Mouse (Mus musculus) layer of hippocampus, adult 18-20 months (tissue): ENCODE data around the gene Hey2. TPM values are rescaled to one million over a fixed set of nuclear protein-coding genes. Genes with fewer than 3 reads are reported as not detected.
A peak's percentile ranks its signal among the peaks of the same experiment; 100 is the strongest.

Source experiments
- DNase-seq, 2 experiments: peaks; one replicate each; pipeline ENCODE4 v3.0.0; 2022; ENCODE audit warnings: low spot score in 2 of 2
- long read RNA-seq: library from polyadenylated mRNA; stranded (forward); transcript quantifications from one replicate; pipeline ENCODE4 v2.0.0, GENCODE M21; 2021
- total RNA-seq, 2 experiments: library from RNA; stranded (reverse); gene quantifications; 2 replicates each; pipeline ENCODE4 v1.2.3; 2021

Hey2 gene
- 1 to 10 TPM; 7.0 to 7.8 TPM for total RNA-seq
- long read RNA-seq, partial matches to known transcripts: 1 of 6 reads
- long read RNA-seq, other reads (novel, unspliced or antisense): 1 of 6 reads

GRCm38 (mm10) chr10:30842643-30843437 is at the start of gene Hey2:
Gene Hey2 (minus strand): TSS chr10:30842801.
- DNase-seq: peak; percentile 96 to 99

GRCm38 (mm10) chr10:30883085-30883760 is 40.6 kb upstream of the Hey2 start:
- DNase-seq: no peak

DNA sequence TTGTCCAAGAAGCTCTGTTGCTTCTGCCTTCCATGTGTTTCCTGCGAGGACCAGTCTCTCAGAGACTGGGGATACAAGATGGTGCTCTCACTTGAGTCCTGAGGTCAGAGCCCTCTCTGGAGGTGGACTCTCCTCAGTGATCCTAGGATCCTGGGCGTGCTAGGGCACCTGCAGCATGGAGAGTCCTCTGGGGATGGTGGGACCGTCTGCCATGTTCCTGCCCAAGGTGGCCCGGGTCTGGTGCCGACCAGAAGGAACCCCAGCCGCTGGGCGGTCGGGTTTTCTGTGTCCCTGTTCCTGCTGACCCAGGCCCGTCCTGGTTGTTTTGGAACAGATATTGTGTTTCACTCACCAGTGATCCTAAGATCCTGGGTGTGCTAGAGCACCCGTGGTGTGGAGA is 38.5 kb upstream of the Hey2 start:
- DNase-seq: no peak

- DNase-seq: no peak
Measured at GRCm38 (mm10) chr10:30845101-30845825, 2.7 kb upstream of the Hey2 start.

- DNase-seq: no peak
Measured at GRCm38 (mm10) chr10:30844191-30845010, 1.8 kb upstream of the Hey2 start.

- peak in 1 of 2 experiments; percentile 32 for DNase-seq
Measured at GRCm38 (mm10) chr10:30843438-30844190, 1.0 kb upstream of the Hey2 start.

- peak in 1 of 2 experiments; percentile 11 for DNase-seq
Measured at GRCm38 (mm10) chr10:30842228-30842627, 373 bp downstream of the Hey2 start.

DNA sequence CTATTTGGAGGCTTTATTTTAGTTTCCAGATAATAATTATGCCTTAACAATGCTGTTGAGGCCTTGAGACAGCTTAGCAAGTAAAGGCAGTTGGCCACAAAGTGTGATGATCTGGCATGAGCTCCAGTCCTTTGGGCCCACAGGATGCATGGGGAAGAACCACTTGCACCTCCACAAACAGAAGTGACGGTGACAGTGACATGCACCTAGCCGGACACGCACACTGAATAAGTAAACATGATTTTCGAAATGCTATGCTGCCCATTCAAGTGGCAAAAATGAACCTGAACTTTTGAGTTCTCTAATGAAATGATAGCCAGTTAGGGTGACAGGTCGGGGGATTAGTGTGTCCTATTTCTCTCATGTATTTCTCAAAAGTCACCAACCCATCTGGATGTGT is 1.8 kb downstream of the Hey2 start:
- DNase-seq: no peak

DNA sequence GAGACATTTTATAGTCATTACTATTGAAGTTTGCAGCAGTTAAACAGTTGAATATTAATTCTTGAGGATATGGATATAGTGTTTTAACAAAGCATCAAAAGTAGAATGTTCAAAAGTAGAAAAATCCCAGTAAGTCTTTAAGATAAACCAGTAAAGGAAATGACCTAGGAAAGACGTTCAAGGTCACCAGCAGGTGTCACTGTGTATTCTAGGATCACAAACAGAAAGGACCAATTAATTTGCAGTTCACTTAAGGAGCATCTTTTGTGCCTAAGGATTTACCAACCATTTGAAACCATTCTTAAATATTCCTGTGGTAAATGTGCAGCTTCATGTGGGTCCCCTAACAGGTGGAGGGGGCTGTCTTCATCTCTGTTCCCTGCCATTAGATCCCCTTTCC is 4.4 kb downstream of the Hey2 start:
- no peak for DNase-seq

GRCm38 (mm10) chr10:30825049-30825448 is 17.6 kb downstream of the Hey2 start:
- DNase-seq: peak in 1 of 2 experiments; percentile 80

- peak; percentile 70 to 96 for DNase-seq
Measured at GRCm38 (mm10) chr10:30810967-30811293, 31.7 kb downstream of the Hey2 start.

- DNase-seq: no peak
Measured at GRCm38 (mm10) chr10:30810247-30810966, 32.2 kb downstream of the Hey2 start.

DNA sequence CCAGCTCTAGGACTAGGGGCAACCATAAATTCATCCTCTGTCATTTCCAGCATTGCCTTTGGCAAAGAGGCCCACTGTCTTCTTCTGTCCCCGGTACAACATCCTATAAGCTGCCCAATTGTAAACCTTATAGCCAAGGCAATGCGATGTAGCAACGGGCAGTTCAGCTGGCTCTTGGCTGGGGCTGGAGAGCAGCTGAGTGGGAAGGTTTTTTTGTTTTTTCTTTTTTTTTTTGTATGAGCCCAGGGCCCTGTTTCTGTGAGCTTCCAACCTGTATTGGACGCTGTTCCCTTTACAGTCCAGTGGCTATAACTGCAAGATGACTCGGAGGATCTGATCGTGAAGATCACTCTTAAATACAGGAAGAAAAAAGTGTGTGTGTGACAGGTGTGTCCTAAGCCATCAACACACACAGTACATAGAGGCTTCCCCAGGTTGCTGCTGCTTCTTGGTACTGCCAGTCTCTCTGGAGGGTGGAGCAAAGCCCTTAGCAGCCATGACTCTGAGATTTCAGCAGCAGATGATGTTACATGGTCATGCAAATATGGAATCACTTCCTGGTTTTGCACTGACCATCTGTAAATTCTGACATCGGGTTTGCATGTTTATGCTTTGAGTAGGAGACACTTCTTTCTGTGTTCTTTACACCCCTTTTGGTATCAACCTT is 38.9 kb downstream of the Hey2 start:
- peak in 1 of 2 experiments; percentile 4 for DNase-seq

DNA sequence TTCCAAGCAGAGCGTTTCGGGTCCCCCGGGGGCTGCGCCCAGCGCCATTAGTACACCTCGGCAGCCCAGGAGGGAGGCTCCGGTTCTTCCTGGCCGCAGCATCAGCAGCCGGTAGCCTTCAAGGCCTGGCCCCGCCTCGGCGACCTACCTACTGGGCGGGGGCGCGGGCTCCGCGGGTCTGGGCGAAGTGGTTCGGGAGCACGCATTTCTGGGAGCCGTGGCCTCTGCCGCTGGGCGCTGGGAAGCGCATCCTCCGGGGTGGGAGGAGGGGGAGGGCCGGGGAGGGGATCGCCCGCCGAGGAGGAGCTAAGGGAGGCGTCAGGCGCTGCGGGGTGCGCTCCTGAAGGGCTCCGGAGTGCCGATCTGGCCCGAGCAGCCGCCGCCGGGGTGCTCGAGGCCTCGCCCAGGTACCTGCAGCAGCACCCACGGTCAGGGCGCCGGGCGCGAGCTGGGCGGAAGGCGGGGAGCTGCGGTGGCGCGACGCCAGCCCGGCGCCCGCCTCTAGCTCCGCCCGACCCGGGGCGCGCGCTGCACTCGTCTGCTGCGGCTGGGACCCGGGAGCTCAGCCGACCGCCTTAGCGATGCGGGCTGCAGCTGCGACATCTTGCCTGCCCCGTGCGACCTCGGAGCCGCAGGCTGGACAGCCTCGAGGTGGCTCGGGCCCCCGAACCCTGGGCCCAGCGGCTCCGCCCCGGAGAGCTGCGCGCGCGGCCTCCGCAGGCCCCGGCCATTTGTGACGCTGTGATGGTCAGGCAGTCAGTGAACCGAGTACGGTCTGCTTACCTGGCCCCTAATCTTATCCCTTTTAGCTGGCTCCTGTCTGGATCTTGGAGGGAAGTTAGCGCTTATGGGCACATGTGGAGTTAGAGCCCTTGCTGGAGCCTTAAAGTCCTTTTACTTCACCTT is 39.7 kb downstream of the Hey2 start, which contains the start of gene Ncoa7:
TSS of gene Ncoa7 (minus strand) at position 646 of the 906 bp plus-strand sequence.
- peak; percentile 68 to 80 for DNase-seq

GRCm38 (mm10) chr10:30802033-30802432 is 40.6 kb downstream of the Hey2 start:
- DNase-seq: peak; percentile 12 to 27

GRCm38 (mm10) chr10:30799713-30800450 is 42.7 kb downstream of the Hey2 start:
- DNase-seq: no peak
